Mouse (Mus musculus) hindbrain, postnatal 0 days (tissue): ENCODE results near the gene Vps54. TPM values are rescaled to one million over a fixed set of nuclear protein-coding genes. Genes with fewer than 3 reads are reported as not detected.

Experiments
- ATAC-seq: fragments of 200-750 bp; cut with Nextera tagmentation; 2 replicates; pipeline ENCODE4 v1.8.0; 2017; ENCODE audit warnings: mild to moderate bottlenecking, moderate TSS enrichment, moderate library complexity
- DNase-seq: peaks from one replicate; pipeline ENCODE4 v3.0.0-alpha.2; 2015; ENCODE audit warnings: low spot score
- H3K27ac ChIP-seq: fragments of 300-500 bp; sonication (generic); 2 replicates; pipeline ENCODE4 v1.5.1; 2014; ENCODE audit warnings: mild to moderate bottlenecking
- H3K27me3 ChIP-seq: fragments of 300-500 bp; sonication (generic); 2 replicates; pipeline ENCODE4 v1.6.1; 2014; ENCODE audit warnings: low read length, mixed read lengths; ENCODE audit not compliant: insufficient read depth
- H3K36me3 ChIP-seq: fragments of 300-500 bp; sonication (generic); 2 replicates; pipeline ENCODE4 v1.6.1; 2014; ENCODE audit warnings: low read length, mixed read lengths; ENCODE audit not compliant: insufficient read depth
- H3K4me1 ChIP-seq: fragments of 300-500 bp; sonication (generic); 2 replicates; pipeline ENCODE4 v1.6.1; 2014; ENCODE audit warnings: antibody characterized with exemption, low read length, mixed read lengths; ENCODE audit not compliant: insufficient read depth
- H3K4me2 ChIP-seq: fragments of 300-500 bp; sonication (generic); 2 replicates; pipeline ENCODE4 v1.6.1; 2014; ENCODE audit warnings: low read depth, mild to moderate bottlenecking, low read length, moderate library complexity, mixed read lengths
- H3K4me3 ChIP-seq: fragments of 300-500 bp; sonication (generic); 2 replicates; pipeline ENCODE4 v1.5.1; 2014; ENCODE audit warnings: low read length
- H3K9ac ChIP-seq: fragments of 300-500 bp; sonication (generic); replicated peaks from 2 replicates; pipeline ENCODE4 v1.6.1; 2014; ENCODE audit warnings: mild to moderate bottlenecking, low read length, moderate library complexity, mixed read lengths
- H3K9me3 ChIP-seq: fragments of 300-500 bp; sonication (generic); 2 replicates; pipeline ENCODE4 v1.6.1; 2016; ENCODE audit warnings: low read length, mixed read lengths
- CTCF ChIP-seq: IDR thresholded peaks from 2 replicates; pipeline ENCODE4 v1.5.1; 2016; ENCODE audit warnings: antibody characterized with exemption, control low read depth, low read depth
- WGBS: fragments of 180-500 bp; shearing (Covaris S2); extraction: QIAGEN DNeasy Blood & Tissue Kit; methylation state at CpG from one replicate; pipeline ENCODE4 v1.1.7; 2014; 5-methylcytosine and 5-hydroxymethylcytosine counted together
- polyA plus RNA-seq: library from polyadenylated mRNA; unstranded; fragments of >200 nt; fragmentation: Nextera tagmentation; extraction: Ambion mirVana; gene quantifications from 2 replicates; pipeline ENCODE4 v1.2.1, GENCODE M21; 2015
- total RNA-seq: library from RNA; depleted of rRNA; stranded (reverse); fragments of >200 nt; gene quantifications from 2 replicates; pipeline ENCODE4 v1.2.3, GENCODE M21; 2014

Vps54 gene
- total and polyA plus RNA-seq, 2 experiments from 2014 or later = 5.7 to 23.8 TPM

DNA sequence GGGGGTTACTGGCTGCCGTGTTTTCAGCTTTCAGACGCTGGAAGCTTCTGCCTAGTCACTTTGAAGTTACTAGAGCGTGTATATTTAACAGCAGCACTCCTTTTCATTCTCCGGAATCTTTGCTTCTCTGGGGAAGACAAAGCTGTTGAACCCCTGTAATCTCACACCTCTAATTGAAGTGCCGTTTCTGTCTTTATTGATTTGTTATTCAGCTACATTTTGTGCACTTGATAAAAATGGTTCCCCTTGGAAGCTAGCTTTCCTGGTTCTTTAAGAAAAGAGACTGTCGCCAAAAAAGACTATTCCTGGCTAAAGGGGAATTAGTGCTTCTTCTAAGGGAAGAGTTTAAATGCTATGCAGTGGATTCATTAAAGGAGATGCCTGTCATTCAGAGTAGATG lies 70.4 kb downstream of the Vps54 start:
- Histone ChIP-seq H3K4me2 (no peak overlapping the region), H3K9ac (no peak overlapping the region), H3K27me3 (no peaks in the 10 kb centered on the region), H3K9me3 (no peaks in the 10 kb centered on the region), H3K4me3 (no peak overlapping the region), H3K27ac (no peak overlapping the region), H3K36me3 (peaks cover 20% of the 10 kb centered on the region), H3K4me1 (no peaks in the 10 kb centered on the region)
- 53% methylated on average over 6 of the region's 6 CpGs for WGBS
- DNase-seq (no peak), ATAC-seq (no peak)
- TF ChIP-seq CTCF = no peak

DNA sequence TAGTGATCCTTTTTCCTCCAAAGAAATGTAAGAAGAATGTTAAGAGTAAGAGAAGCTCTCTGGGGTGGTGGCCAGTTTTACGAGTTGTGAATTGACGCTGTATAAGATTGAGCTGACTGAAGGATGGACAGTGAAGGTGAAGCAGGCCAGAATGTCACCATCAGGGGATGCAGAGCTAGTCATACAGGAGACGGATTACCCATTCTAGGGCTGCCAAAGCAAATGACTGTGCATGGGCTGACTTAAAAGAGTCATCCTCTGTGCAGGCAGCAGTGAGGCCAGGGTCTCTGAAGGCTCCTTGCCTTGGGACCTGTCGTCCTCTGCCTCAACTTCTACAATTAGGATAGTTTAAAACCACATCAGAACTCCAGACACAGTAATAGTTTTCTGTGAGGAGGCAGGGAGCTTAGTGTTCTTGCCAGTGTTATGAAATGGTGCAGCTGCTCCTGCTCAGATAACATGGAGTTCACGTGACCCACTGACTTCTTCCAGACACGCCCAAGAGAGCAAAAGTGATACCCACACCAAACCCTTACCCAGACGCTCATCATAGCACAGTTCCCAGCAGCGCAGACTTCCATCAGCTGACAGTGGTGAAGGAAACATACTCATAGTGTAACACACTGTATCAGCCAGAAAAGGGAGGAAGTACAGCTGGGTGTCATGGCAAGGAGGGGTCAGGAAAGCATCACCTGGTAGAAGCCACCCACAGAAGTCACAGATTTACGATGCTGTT lies 75.0 kb downstream of the Vps54 start:
- 91% methylated on average over 9 of the region's 9 CpGs for WGBS
- Histone ChIP-seq H3K4me3 (no peak overlapping the region), H3K36me3 (peaks cover 11% of the 10 kb centered on the region), H3K4me1 (no peaks in the 10 kb centered on the region), H3K9ac (no peak overlapping the region), H3K27ac (no peak overlapping the region), H3K27me3 (no peaks in the 10 kb centered on the region), H3K4me2 (no peak overlapping the region), H3K9me3 (no peaks in the 10 kb centered on the region)
- no peak for TF ChIP-seq CTCF
- no peak for ATAC-seq
- DNase-seq = no peak

- no peaks in the 10 kb centered on the region for H3K4me1 ChIP-seq
- no peak overlapping the region for H3K27ac ChIP-seq
- H3K27me3 ChIP-seq = no peaks in the 10 kb centered on the region
- no peak for TF ChIP-seq CTCF
- H3K9ac ChIP-seq = no peak overlapping the region
- ATAC-seq = no peak
- 88% methylated on average over 3 of the region's 3 CpGs for WGBS
- no peaks in the 10 kb centered on the region for H3K36me3 ChIP-seq
- no peaks in the 10 kb centered on the region for H3K9me3 ChIP-seq
- DNase-seq = no peak
- no peak overlapping the region for H3K4me3 ChIP-seq
- no peak overlapping the region for H3K4me2 ChIP-seq
These were observed 82.5 kb downstream of the Vps54 start for GRCm38 (mm10) chr11:21321577-21321976.

- WGBS = 88% methylated on average over 3 of the region's 3 CpGs
- Histone ChIP-seq H3K27me3 (no peaks in the 10 kb centered on the region), H3K9me3 (no peaks in the 10 kb centered on the region), H3K4me1 (no peaks in the 10 kb centered on the region), H3K36me3 (no peaks in the 10 kb centered on the region; the same call in 1 of the 2 replicates), H3K4me2 (no peak overlapping the region), H3K4me3 (no peak overlapping the region), H3K9ac (no peak overlapping the region), H3K27ac (no peak overlapping the region)
- DNase-seq = no peak
- 0 out of 2 replicates have a peak, but pooled peaks have one; percentile 12 for ATAC-seq
- peak; percentile 18; the same call in 1 of the 2 replicates for TF ChIP-seq CTCF
These were observed 83.3 kb downstream of the Vps54 start for GRCm38 (mm10) chr11:21322349-21322748.

- WGBS = 90% methylated on average over 5 of the region's 5 CpGs
- no peak overlapping the region for H3K4me2 ChIP-seq
- TF ChIP-seq CTCF = no peak
- H3K27me3 ChIP-seq = no peaks in the 10 kb centered on the region
- ATAC-seq (no peak), DNase-seq (no peak)
- peaks cover 10% of the 10 kb centered on the region for H3K36me3 ChIP-seq
- H3K4me3 ChIP-seq = no peak overlapping the region
- no peaks in the 10 kb centered on the region for H3K4me1 ChIP-seq
- H3K9me3 ChIP-seq = no peaks in the 10 kb centered on the region
- H3K9ac ChIP-seq = no peak overlapping the region
- no peak overlapping the region for H3K27ac ChIP-seq
These were observed 86.7 kb downstream of the Vps54 start for GRCm38 (mm10) chr11:21325781-21326180.

GRCm38 (mm10) chr11:21326770-21327169 lies 87.7 kb downstream of the Vps54 start:
- Histone ChIP-seq H3K36me3 (peaks cover 10% of the 10 kb centered on the region), H3K9ac (no peak overlapping the region), H3K27ac (no peak overlapping the region), H3K9me3 (no peaks in the 10 kb centered on the region), H3K4me1 (no peaks in the 10 kb centered on the region), H3K4me2 (no peak overlapping the region), H3K27me3 (no peaks in the 10 kb centered on the region), H3K4me3 (no peak overlapping the region)
- 69% methylated on average over 2 of the region's 2 CpGs for WGBS
- 0 out of 2 replicates have a peak, but pooled peaks have one; percentile 51 for ATAC-seq
- peak; percentile 8 for DNase-seq
- peak; percentile 29 for TF ChIP-seq CTCF

DNA sequence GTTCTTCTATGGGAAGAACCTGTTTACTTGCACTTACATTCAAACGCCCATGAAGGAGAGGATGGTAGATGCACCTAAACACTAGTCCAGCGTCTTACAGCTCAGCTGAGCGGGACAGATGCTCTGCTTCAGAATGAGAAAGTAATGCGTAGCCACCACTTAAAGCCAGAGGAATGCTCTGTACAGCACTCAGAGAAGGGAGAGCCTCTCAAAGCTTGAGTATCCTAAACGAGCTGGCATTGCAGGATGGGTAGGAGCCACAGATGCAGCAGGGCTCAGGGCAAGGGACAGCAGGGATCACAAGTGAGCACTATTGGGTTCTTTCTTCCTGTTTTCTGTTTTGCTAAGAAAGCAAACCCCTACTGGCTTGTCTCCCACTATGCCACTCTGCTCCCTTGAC lies 88.4 kb downstream of the Vps54 start:
- Histone ChIP-seq H3K4me2 (no peak overlapping the region), H3K9ac (no peak overlapping the region), H3K27me3 (no peaks in the 10 kb centered on the region), H3K27ac (no peak overlapping the region), H3K4me3 (no peak overlapping the region), H3K9me3 (no peaks in the 10 kb centered on the region), H3K4me1 (no peaks in the 10 kb centered on the region), H3K36me3 (peaks cover 10% of the 10 kb centered on the region)
- no peak for TF ChIP-seq CTCF
- ATAC-seq = no peak
- WGBS = 93% methylated on average over 5 of the region's 5 CpGs
- no peak for DNase-seq
